Mouse (Mus musculus) erythroblast, embryonic 14.5 days (primary cell): ENCODE results near the gene Vegfd. TPM values are rescaled to one million over a fixed set of nuclear protein-coding genes. Genes with fewer than 3 reads are reported as not detected.

Experiments used
- H3K27me3 ChIP-seq: 2 replicates; pipeline ENCODE4 v1.6.1; 2012; ENCODE audit warnings: inconsistent platforms; ENCODE audit not compliant: control insufficient read depth
- H3K36me3 ChIP-seq: 2 replicates; pipeline ENCODE4 v1.6.1; 2012; ENCODE audit warnings: mild to moderate bottlenecking, inconsistent platforms; ENCODE audit not compliant: control insufficient read depth
- H3K4me1 ChIP-seq: 2 replicates; pipeline ENCODE4 v1.6.1; 2012; ENCODE audit warnings: inconsistent platforms; ENCODE audit not compliant: control insufficient read depth
- H3K4me3 ChIP-seq: replicated peaks from 2 replicates; pipeline ENCODE3; 2012; ENCODE audit warnings: moderate library complexity, mild to moderate bottlenecking, inconsistent platforms
- H3K9me3 ChIP-seq: 2 replicates; pipeline ENCODE4 v1.6.1; 2012; ENCODE audit warnings: low read length, inconsistent platforms, mixed read lengths; ENCODE audit not compliant: control insufficient read depth
- GATA1 ChIP-seq: IDR thresholded peaks from 2 replicates; pipeline ENCODE4 v1.6.1; 2012; ENCODE audit warnings: low read length, inconsistent platforms, mixed read lengths
- TAL1 ChIP-seq: IDR thresholded peaks from 3 replicates; pipeline ENCODE4 v1.6.1; 2012; ENCODE audit warnings: low read length, inconsistent platforms, mixed read lengths
- polyA plus RNA-seq: library from polyadenylated mRNA; stranded (reverse); fragments of >175 nt; gene quantifications from 2 replicates; pipeline ENCODE4 v1.2.3, GENCODE M21; 2012

The Vegfd gene
- polyA plus RNA-seq, 1 experiment: not detected

GRCm38 (mm10) chrX:164446835-164447681, 73.9 kb downstream of the Vegfd start:
- TF ChIP-seq TAL1 (no peak), GATA1 (no peak)
- no peak overlapping the region for H3K4me3 ChIP-seq

GRCm38 (mm10) chrX:164447682-164448071, 74.5 kb downstream of the Vegfd start:
- Histone ChIP-seq H3K36me3 (peaks cover 2% of the 10 kb centered on the region), H3K4me3 (no peak overlapping the region), H3K4me1 (peaks cover 36% of the 10 kb centered on the region), H3K27me3 (no peaks in the 10 kb centered on the region), H3K9me3 (peaks cover 4% of the 10 kb centered on the region)
- TF ChIP-seq GATA1 (no peak), TAL1 (0 out of 3 replicates have a peak, but pooled peaks have one; percentile 28)

More at GRCm38 (mm10) chrX:164446835-164447681, 73.9 kb downstream of the Vegfd start:
- Histone ChIP-seq H3K27me3 (no peaks in the 10 kb centered on the region), H3K36me3 (peaks cover 2% of the 10 kb centered on the region), H3K4me1 (peaks cover 36% of the 10 kb centered on the region), H3K9me3 (peaks cover 4% of the 10 kb centered on the region)

DNA sequence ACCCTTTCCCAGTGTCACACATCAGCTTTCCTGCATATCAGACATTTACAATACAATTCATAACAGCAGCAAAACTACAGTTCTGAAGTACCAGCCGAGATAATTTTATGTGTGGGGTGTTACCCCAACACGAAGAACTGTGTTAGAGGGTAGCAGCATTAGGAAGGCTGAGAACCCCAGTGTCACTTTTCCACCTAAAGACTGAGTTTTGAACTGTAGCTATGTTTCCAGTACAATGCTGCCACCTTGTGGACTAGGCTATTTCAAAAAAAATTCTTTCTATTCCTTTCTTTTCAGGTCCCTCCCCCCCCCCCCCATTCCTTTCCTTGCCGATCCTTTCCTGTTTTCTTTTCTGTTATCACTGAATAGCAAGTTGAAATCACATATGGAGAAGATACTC, 76.0 kb downstream of the Vegfd start:
- H3K4me1 ChIP-seq: peaks cover 36% of the 10 kb centered on the region
- H3K27me3 ChIP-seq: peaks cover 2% of the 10 kb centered on the region; the same call in 1 of the 2 replicates
- no peak overlapping the region for H3K4me3 ChIP-seq
- peaks cover 2% of the 10 kb centered on the region for H3K36me3 ChIP-seq
- TF ChIP-seq TAL1 (no peak), GATA1 (no peak)
- peaks cover 4% of the 10 kb centered on the region for H3K9me3 ChIP-seq

Other genes starting within 250 kb of the Vegfd start
- gene Ace2, start 234.0 kb upstream of the Vegfd start, polyA plus RNA-seq: not detected in 2 replicates
- gene Bmx, start 115.2 kb upstream of the Vegfd start, polyA plus RNA-seq: not detected in 2 replicates
- 1.6 and 3.7 TPM in 2 replicates for gene Pir, start 104.0 kb upstream of the Vegfd start, polyA plus RNA-seq
- gene Piga, start 46.4 kb downstream of the Vegfd start, polyA plus RNA-seq: 0.06 and 0.23 TPM in 2 replicates
- not detected in 2 replicates for gene Asb11, start 63.6 kb downstream of the Vegfd start, polyA plus RNA-seq
- not detected in 2 replicates for gene Asb9, start 132.9 kb downstream of the Vegfd start, polyA plus RNA-seq